Mouse (Mus musculus): ENCODE results near the gene Ttpal.

DNA sequence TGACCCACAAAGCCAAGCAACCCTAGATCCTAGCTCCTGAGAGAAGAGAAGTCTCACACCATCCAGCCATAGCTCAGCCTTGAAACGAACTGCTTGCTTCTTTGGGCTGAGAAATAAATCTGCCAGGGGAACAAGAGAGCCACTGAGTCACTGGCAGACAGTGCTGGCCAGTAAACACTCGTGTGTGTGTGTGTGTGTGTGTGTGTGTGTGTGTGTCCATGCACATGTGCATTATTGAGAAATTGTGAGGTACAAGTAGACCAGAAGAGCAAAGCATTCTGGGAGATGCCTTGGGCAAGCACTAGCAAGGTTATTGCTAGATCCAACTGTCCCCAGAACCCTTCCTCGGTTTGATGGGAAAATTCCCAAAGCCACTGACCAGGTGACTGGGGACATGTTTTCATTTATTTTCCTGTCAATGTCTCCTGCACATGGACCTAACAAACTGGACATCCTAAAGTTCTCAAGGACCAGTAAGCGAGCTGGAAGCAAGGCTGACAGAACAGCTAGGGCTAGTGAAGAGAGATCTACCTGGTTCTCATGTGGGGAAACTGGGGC lies 47.6 kb upstream of the Ttpal start:
- TF ChIP-seq CTCF (IDR thresholded peaks at IDR 0.05; ENCODE audit: insufficient read depth, low read depth, low read length) (no peak), POLR2A (IDR thresholded peaks at IDR 0.05; ENCODE audit: insufficient read depth, low read depth, low read length) (no peak)
